Mouse (Mus musculus) heart, embryonic 12.5 days (tissue): Measurements from ENCODE around the gene Heg1. TPM values are rescaled to one million over a fixed set of nuclear protein-coding genes. Genes with fewer than 3 reads are reported as not detected.
A peak's percentile ranks its signal among the peaks of the same experiment; 100 is the strongest.

ENCODE experiments used
- ATAC-seq: fragments of 200-750 bp; cut with Nextera tagmentation; 2 replicates; pipeline ENCODE4 v1.8.0; 2017; ENCODE audit warnings: moderate TSS enrichment, moderate library complexity; ENCODE audit not compliant: insufficient number of reproducible peaks, low FRiP score
- H3K27ac ChIP-seq: fragments of 300-500 bp; sonication (generic); 2 replicates; pipeline ENCODE4 v1.5.1; 2016; ENCODE audit warnings: mild to moderate bottlenecking, moderate library complexity; ENCODE audit not compliant: poor library complexity, severe bottlenecking
- H3K27me3 ChIP-seq: fragments of 300-500 bp; sonication (generic); replicated peaks from 2 replicates; pipeline ENCODE4 v1.6.1; 2016; ENCODE audit warnings: mild to moderate bottlenecking, moderate library complexity
- H3K36me3 ChIP-seq: fragments of 300-500 bp; sonication (generic); 2 replicates; pipeline ENCODE4 v1.6.1; 2016; ENCODE audit warnings: mild to moderate bottlenecking, moderate library complexity
- H3K4me1 ChIP-seq: fragments of 300-500 bp; sonication (generic); replicated peaks from 2 replicates; pipeline ENCODE4 v1.6.1; 2016; ENCODE audit warnings: mild to moderate bottlenecking
- H3K4me2 ChIP-seq: fragments of 300-500 bp; sonication (generic); 2 replicates; pipeline ENCODE4 v1.6.1; 2016; ENCODE audit warnings: mild to moderate bottlenecking, moderate library complexity
- H3K4me3 ChIP-seq: fragments of 300-500 bp; sonication (generic); 2 replicates; pipeline ENCODE4 v1.5.1; 2016; ENCODE audit warnings: mild to moderate bottlenecking
- H3K9ac ChIP-seq: fragments of 300-500 bp; sonication (generic); 2 replicates; pipeline ENCODE4 v1.6.1; 2016; ENCODE audit warnings: mild to moderate bottlenecking, moderate library complexity
- H3K9me3 ChIP-seq: fragments of 300-500 bp; sonication (generic); replicated peaks from 2 replicates; pipeline ENCODE4 v1.6.1; 2016; ENCODE audit warnings: mild to moderate bottlenecking, moderate library complexity
- WGBS: fragments of 180-500 bp; shearing (Covaris S2); methylation state at CpG from one replicate; pipeline ENCODE4 v1.1.7; 2016; 5-methylcytosine and 5-hydroxymethylcytosine counted together
- polyA plus RNA-seq: library from polyadenylated mRNA; unstranded; fragments of >200 nt; fragmentation: Nextera tagmentation; extraction: Ambion mirVana; gene quantifications from 2 replicates; pipeline ENCODE4 v1.2.1, GENCODE M21; 2016

Gene Heg1
- polyA plus RNA-seq, 1 experiment from 2014 or later: 48.3 TPM

DNA sequence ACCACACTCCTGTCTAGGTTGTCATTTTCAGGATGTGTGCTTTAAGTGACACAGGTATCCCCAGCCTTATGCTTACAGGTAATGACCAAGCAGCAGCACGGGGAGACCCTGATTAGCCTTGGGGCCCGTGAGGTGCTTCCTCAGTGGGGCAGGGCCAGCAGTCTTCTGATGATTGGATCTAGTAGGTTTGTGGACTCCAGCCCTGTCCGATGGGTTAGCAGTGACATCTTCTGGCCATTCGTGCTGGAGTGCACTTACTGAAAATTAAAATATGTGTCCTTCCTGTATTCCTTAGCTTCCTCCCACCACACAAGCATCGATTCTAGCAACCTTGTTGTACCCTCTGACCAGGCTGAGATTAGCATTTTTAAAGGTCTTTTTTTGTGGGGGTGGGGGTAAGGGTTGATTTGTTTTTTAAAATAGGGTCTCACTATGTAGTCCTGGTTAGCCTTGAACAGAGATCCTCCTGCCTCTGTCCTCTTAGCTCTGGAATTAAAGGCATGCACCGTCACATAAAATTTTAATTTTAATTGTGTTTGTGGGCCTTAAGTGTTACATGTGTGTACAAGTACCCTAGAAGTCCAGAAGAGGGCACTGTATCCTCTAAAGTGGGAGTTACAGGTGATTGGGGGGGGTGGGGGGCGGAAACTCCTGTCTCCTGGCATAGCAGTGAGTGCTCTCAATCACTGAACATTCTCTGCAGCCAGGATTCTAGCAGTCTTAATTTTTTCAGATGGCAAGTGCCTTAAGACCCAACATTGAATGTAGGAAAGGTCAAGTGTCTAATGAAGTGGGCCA, 60.7 kb downstream of the Heg1 start:
- 56% methylated on average over 7 of the region's 7 CpGs for WGBS
- H3K27me3 ChIP-seq: no peaks in the 10 kb centered on the region
- H3K4me3 ChIP-seq: no peak overlapping the region
- no peaks in the 10 kb centered on the region for H3K9me3 ChIP-seq
- H3K9ac ChIP-seq: no peak overlapping the region
- H3K4me2 ChIP-seq: no peak overlapping the region
- H3K4me1 ChIP-seq: peaks cover 26% of the 10 kb centered on the region
- peaks cover 80% of the 10 kb centered on the region for H3K36me3 ChIP-seq
- no peak overlapping the region for H3K27ac ChIP-seq
- ATAC-seq: no peak

DNA sequence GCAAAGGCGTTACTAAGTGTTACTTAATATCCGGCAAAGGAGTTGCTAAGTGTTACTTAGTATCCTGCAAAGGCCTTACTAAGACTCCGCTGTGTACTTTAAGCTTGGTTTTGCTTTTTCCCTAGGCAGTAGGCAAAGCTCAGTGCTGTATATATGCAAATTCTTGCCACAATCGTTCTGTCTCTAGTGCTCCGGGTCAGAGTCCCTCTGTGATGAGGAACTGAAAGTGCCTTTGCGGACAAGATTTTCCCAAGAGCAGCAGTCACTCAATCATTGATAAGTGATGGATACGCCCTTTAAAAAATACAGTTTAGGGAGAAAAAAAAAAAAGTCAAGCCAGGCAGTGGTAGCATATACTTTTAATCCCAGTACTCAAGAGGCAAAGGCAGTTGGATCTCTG, 61.3 kb downstream of the Heg1 start:
- Histone ChIP-seq H3K4me1 (peaks cover 20% of the 10 kb centered on the region), H3K27ac (no peak overlapping the region), H3K4me3 (no peak overlapping the region), H3K9me3 (no peaks in the 10 kb centered on the region), H3K4me2 (no peak overlapping the region), H3K36me3 (peaks cover 77% of the 10 kb centered on the region), H3K27me3 (no peaks in the 10 kb centered on the region), H3K9ac (no peak overlapping the region)
- WGBS: 79% methylated on average over 7 of the region's 7 CpGs
- ATAC-seq: no peak

DNA sequence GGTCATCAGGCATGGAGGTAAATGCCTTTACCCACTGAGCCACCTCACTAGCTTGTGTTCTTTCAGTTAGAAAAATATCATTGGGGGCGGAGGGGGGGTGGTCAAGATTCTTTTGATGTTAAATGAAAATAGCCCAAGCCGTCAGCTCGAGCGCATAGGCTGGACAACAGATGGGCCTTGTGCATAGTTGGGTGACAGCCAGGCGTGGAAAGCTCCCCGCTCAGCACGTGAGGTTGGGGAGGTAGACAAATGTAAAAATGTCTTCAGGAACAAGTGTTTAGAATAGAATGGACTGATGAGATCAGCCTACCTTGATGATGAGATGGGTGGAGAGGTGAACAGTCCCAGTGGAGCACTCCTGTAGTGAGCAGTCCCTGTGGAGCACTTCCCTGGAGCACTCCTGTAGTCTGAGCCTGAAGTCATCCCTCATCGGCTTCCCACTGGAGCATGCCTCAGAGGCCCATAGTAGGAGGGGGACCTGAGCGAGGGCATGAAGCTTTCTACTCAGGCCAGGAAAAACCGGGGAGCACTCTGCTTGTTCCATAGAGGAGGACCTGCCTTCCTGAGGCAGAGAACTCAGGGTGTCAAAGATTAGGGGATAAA, 62.0 kb downstream of the Heg1 start:
- Histone ChIP-seq H3K27me3 (no peaks in the 10 kb centered on the region), H3K36me3 (peaks cover 81% of the 10 kb centered on the region), H3K4me2 (no peak overlapping the region), H3K4me1 (peaks cover 13% of the 10 kb centered on the region), H3K27ac (no peak overlapping the region), H3K4me3 (no peak overlapping the region), H3K9ac (no peak overlapping the region), H3K9me3 (no peaks in the 10 kb centered on the region)
- no peak for ATAC-seq
- WGBS: 81% methylated on average over 10 of the region's 10 CpGs

DNA sequence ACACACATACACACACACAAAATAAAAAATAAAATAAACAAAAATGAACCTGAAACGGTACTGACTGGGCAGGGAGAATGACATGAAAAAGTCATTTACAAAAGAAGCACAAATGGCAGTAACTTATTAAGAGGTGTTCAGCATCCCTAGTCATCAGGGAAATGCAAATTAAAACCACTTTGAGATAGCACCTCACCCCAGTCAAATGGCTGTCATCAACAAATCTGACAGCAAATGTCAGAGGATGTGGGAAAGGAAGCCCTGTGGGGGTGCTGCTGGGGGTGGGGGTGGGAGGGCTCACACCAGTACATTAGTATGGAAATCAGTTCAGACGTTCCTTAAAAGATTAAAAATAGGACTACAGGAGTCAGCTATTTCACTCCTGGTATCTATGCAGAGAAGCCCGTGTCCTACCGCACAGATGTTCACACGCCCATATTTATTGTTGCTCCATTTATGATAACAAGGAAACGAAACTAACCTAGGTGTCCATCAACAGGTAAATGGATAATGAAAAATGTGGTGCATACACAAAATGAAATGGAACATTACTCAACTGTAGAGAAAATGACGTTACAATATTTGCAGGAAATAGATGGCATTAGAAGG, 63.3 kb downstream of the Heg1 start:
- ATAC-seq: no peak
- WGBS: 58% methylated on average over 7 of the region's 7 CpGs
- no peaks in the 10 kb centered on the region for H3K9me3 ChIP-seq
- peaks cover 82% of the 10 kb centered on the region for H3K36me3 ChIP-seq
- no peak overlapping the region for H3K9ac ChIP-seq
- H3K4me3 ChIP-seq: no peak overlapping the region
- no peak overlapping the region for H3K27ac ChIP-seq
- H3K4me1 ChIP-seq: no peaks in the 10 kb centered on the region
- no peak overlapping the region for H3K4me2 ChIP-seq
- no peaks in the 10 kb centered on the region for H3K27me3 ChIP-seq

DNA sequence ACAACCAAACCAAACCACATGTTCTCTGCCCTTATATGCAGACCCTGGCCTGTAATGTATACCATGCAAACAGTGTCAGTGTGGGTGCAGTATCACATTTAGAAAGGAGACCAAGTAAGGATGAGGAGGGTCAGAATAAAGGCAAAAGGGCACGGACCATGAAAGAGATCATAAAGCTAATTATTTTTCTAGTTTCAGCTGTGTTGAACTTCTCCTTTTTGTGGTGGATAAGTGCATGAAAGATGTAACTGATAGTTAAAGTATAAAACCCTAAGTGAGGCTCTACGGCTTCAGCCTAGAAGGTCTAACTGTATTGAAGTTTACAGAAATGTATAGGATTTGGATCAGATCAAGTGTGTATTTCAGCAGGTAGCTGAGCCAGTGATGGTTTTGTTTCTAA, 63.8 kb downstream of the Heg1 start:
- WGBS: 94% methylated on average over 2 of the region's 2 CpGs
- H3K9me3 ChIP-seq: no peaks in the 10 kb centered on the region
- no peaks in the 10 kb centered on the region for H3K27me3 ChIP-seq
- H3K4me1 ChIP-seq: peaks cover 3% of the 10 kb centered on the region; the same call in 1 of the 2 replicates
- H3K36me3 ChIP-seq: peaks cover 82% of the 10 kb centered on the region
- no peak overlapping the region for H3K4me3 ChIP-seq
- no peak for ATAC-seq
- no peak overlapping the region for H3K27ac ChIP-seq
- H3K9ac ChIP-seq: no peak overlapping the region
- no peak overlapping the region for H3K4me2 ChIP-seq

DNA sequence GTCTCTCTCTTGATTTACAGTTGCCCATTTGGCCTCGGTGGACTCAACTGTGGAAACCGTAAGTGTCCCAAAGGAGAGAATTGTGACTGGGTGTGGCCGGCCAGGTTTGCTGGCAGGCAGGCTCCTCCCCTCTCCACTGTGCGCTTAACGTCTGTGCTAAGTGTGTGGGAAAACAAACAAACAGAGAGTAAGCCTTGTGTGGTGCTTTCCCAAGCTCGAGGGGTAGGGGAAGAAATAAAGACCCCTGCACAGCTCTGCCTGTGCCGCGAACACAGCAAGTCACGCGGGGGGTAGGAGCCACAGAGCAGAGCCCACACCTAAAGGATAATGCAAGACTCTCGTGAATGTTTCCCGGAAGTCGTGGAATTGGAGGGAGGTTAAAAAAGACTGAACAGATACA, 67.0 kb downstream of the Heg1 start:
- ATAC-seq: no peak
- Histone ChIP-seq H3K9me3 (no peaks in the 10 kb centered on the region), H3K36me3 (peaks cover 86% of the 10 kb centered on the region), H3K4me3 (no peak overlapping the region), H3K4me1 (peaks cover 4% of the 10 kb centered on the region; the same call in 1 of the 2 replicates), H3K9ac (no peak overlapping the region), H3K27me3 (no peaks in the 10 kb centered on the region), H3K27ac (no peak overlapping the region), H3K4me2 (peak overlapping the region; percentile 36; the same call in 1 of the 2 replicates)
- 30% methylated on average over 13 of the region's 13 CpGs for WGBS

DNA sequence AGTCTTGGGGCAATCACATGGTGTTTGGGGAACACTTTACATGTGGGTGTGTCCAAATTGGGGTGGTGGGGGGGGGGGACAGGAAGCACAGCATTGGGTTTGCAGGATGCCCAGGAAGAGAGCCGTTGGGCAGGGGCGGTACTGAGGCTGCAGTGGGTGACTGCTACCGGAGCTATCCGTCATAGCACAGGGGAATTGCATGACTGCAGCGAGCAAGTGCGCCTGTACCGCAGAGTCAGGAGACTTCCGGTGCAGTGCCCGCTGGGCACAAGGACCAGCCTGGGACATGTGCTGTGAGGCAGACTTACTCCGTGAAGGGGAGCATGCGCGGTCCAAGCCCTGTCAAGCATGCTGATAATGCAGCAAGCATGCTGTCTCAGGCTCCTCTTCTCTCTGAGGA, 67.4 kb downstream of the Heg1 start:
- H3K27me3 ChIP-seq: no peaks in the 10 kb centered on the region
- no peak overlapping the region for H3K27ac ChIP-seq
- H3K36me3 ChIP-seq: peaks cover 87% of the 10 kb centered on the region
- peak overlapping the region; percentile 36; the same call in 1 of the 2 replicates for H3K4me2 ChIP-seq
- no peaks in the 10 kb centered on the region for H3K9me3 ChIP-seq
- no peak overlapping the region for H3K4me3 ChIP-seq
- 0 out of 2 replicates have a peak, but pooled peaks have one; percentile 22 for ATAC-seq
- WGBS: 48% methylated on average over 12 of the region's 12 CpGs
- H3K4me1 ChIP-seq: peaks cover 4% of the 10 kb centered on the region; the same call in 1 of the 2 replicates
- no peak overlapping the region for H3K9ac ChIP-seq

DNA sequence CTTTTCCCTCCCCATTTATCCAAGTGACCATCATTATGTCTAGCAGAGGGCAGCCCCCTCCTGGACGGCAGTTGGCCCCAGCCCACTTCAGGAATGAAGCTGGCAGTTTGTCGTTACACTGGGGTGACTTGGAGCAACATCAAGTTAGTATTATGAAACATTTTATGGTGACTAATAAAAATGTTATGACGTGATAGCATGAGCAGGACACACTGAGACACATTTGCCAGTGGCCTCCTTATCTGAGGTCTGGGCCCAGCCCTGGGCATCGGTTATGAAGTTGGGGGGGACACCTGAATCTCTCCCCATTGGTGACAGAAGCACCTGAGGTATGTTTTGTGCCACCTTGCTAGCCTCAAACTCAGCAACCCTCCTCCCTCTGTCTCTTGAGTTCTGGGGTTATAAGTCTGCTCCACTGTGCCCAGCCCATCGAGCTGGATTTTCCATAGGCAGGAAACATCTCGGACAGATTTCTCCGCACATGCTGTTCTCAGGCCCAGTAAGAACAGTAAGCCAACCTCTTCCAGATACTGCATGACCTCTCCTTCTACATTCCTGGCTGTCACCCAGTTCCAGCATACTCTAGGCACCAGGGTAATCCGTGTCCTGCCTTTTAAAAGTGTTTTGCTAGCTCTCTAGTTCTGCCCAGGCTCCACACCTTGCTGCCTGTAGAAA, 68.9 kb downstream of the Heg1 start:
- no peak for ATAC-seq
- Histone ChIP-seq H3K9me3 (no peaks in the 10 kb centered on the region), H3K36me3 (peaks cover 87% of the 10 kb centered on the region), H3K4me1 (peaks cover 4% of the 10 kb centered on the region; the same call in 1 of the 2 replicates), H3K27me3 (no peaks in the 10 kb centered on the region), H3K4me2 (no peak overlapping the region), H3K27ac (0 out of 2 replicates have a peak overlapping the region, but pooled peaks have one; percentile 9), H3K4me3 (no peak overlapping the region), H3K9ac (no peak overlapping the region)
- WGBS: 72% methylated on average over 8 of the region's 8 CpGs

DNA sequence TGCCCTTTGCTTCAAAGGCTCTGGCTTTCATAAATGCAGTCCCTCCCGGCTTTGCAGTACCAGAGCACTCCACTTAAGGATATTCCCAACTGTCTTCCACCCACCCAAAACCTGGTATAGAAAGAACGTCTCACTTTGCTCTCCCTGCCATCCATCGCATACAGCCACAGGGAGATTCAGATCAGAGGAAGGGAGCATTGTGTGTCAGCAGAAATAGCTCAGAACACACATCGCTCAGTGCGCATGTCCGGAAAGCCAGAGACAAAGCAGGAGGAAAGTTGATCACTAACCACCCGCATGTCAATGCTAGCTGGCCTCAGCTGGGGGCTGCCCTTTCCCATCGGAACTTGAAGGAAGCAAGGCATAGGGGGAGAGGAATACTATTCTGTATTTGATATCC, 71.1 kb downstream of the Heg1 start:
- Histone ChIP-seq H3K9me3 (no peaks in the 10 kb centered on the region), H3K36me3 (peaks cover 75% of the 10 kb centered on the region), H3K4me2 (no peak overlapping the region), H3K4me1 (peaks cover 4% of the 10 kb centered on the region; the same call in 1 of the 2 replicates), H3K27me3 (no peaks in the 10 kb centered on the region), H3K9ac (no peak overlapping the region), H3K27ac (no peak overlapping the region), H3K4me3 (no peak overlapping the region)
- no peak for ATAC-seq
- WGBS: 76% methylated on average over 8 of the region's 8 CpGs

DNA sequence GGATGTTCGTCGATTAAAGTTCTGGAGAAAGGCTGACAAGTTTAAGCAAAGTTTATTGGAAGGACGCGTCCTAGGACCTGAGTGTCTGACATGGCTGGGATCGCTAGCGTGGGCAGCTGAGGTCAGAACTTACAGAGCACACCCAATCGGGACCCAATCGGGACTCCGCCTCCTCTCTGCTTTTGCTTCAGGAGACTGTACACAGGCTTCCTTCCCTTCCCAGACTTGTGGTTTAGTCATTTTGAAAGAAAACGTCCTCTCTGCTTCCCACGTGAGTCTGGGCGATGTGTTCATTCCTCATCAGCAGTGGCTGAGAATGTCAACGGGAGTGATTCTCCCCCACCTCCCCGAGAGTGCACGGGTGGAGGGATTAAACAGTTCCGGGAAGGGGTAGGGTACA, 71.8 kb downstream of the Heg1 start:
- Histone ChIP-seq H3K9ac (no peak overlapping the region), H3K4me2 (no peak overlapping the region), H3K4me3 (no peak overlapping the region), H3K36me3 (peaks cover 71% of the 10 kb centered on the region), H3K27me3 (no peaks in the 10 kb centered on the region), H3K4me1 (peaks cover 4% of the 10 kb centered on the region; the same call in 1 of the 2 replicates), H3K9me3 (no peaks in the 10 kb centered on the region), H3K27ac (no peak overlapping the region)
- WGBS: 64% methylated on average over 16 of the region's 16 CpGs
- ATAC-seq: no peak

DNA sequence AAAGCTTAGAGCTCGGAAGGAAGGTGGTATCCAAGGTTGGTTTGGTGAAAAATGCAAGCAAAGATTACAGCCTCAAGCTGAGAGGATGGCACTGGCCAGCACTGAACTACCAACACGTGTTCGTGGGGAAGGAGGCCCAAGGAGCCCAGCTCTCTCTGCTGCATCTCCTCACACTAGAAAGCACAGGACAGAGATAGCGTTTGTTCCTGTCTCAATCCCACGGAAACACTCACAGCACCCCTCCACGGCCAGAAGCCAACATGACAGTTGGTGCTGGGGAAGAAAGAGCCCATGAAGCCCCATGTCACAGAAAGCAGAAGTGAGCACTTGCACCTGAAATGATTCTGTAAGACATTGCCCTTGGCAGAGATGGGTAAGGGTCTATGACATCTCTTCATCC, 72.2 kb downstream of the Heg1 start:
- H3K36me3 ChIP-seq: peaks cover 71% of the 10 kb centered on the region
- H3K27ac ChIP-seq: no peak overlapping the region
- ATAC-seq: no peak
- no peaks in the 10 kb centered on the region for H3K27me3 ChIP-seq
- no peak overlapping the region for H3K4me2 ChIP-seq
- no peak overlapping the region for H3K4me3 ChIP-seq
- 59% methylated on average over 6 of the region's 6 CpGs for WGBS
- no peaks in the 10 kb centered on the region for H3K9me3 ChIP-seq
- H3K4me1 ChIP-seq: peaks cover 4% of the 10 kb centered on the region; the same call in 1 of the 2 replicates
- no peak overlapping the region for H3K9ac ChIP-seq
